Mouse (Mus musculus) intestine, postnatal 0 days (tissue): ENCODE measurements around the gene Klhdc7b. TPM values are rescaled to one million over a fixed set of nuclear protein-coding genes. Genes with fewer than 3 reads are reported as not detected.

ENCODE experiments used
- ATAC-seq: fragments of 200-750 bp; cut with Nextera tagmentation; 2 replicates; pipeline ENCODE4 v1.8.0; 2017; ENCODE audit warnings: mild to moderate bottlenecking, moderate TSS enrichment, moderate library complexity
- H3K27ac ChIP-seq: fragments of 300-500 bp; sonication (generic); 2 replicates; pipeline ENCODE4 v1.5.1; 2014; ENCODE audit warnings: mild to moderate bottlenecking, low read depth, low read length, moderate library complexity
- H3K27me3 ChIP-seq: fragments of 300-500 bp; sonication (generic); replicated peaks from 2 replicates; pipeline ENCODE4 v1.6.1; 2014; ENCODE audit warnings: low read length, mixed read lengths; ENCODE audit not compliant: control insufficient read depth, insufficient read depth
- H3K36me3 ChIP-seq: fragments of 300-500 bp; sonication (generic); 2 replicates; pipeline ENCODE4 v1.6.1; 2014; ENCODE audit warnings: mild to moderate bottlenecking, moderate library complexity; ENCODE audit not compliant: control insufficient read depth, insufficient read depth
- H3K4me1 ChIP-seq: fragments of 300-500 bp; sonication (generic); replicated peaks from 2 replicates; pipeline ENCODE4 v1.6.1; 2014; ENCODE audit warnings: antibody characterized with exemption, low read length, mixed read lengths; ENCODE audit not compliant: control insufficient read depth, insufficient read depth
- H3K4me2 ChIP-seq: fragments of 300-500 bp; sonication (generic); replicated peaks from 2 replicates; pipeline ENCODE4 v1.6.1; 2014; ENCODE audit warnings: low read depth, mild to moderate bottlenecking, moderate library complexity
- H3K4me3 ChIP-seq: fragments of 300-500 bp; sonication (generic); 2 replicates; pipeline ENCODE4 v1.5.1; 2014; ENCODE audit warnings: low read depth, low read length
- H3K9ac ChIP-seq: fragments of 300-500 bp; sonication (generic); 2 replicates; pipeline ENCODE4 v1.6.1; 2014; ENCODE audit warnings: mild to moderate bottlenecking, low read depth, low read length
- H3K9me3 ChIP-seq: fragments of 300-500 bp; sonication (generic); 2 replicates; pipeline ENCODE4 v1.6.1; 2016; ENCODE audit warnings: mixed run types; ENCODE audit not compliant: control insufficient read depth
- CTCF ChIP-seq: sonication (generic); IDR thresholded peaks from 2 replicates; pipeline ENCODE4 v1.5.1; 2016; ENCODE audit warnings: low read depth, mild to moderate bottlenecking, control low read depth, antibody characterized with exemption, moderate library complexity
- WGBS: fragments of 180-500 bp; shearing (Covaris S2); extraction: QIAGEN DNeasy Blood & Tissue Kit; methylation state at CpG from one replicate; pipeline ENCODE4 v1.1.7; 2014; 5-methylcytosine and 5-hydroxymethylcytosine counted together
- polyA plus RNA-seq: library from polyadenylated mRNA; unstranded; fragments of >200 nt; fragmentation: Nextera tagmentation; extraction: Ambion mirVana; gene quantifications from 2 replicates; pipeline ENCODE4 v1.2.1, GENCODE M21; 2015

Gene Klhdc7b
- polyA plus RNA-seq, 1 experiment from 2014 or later: not detected

DNA sequence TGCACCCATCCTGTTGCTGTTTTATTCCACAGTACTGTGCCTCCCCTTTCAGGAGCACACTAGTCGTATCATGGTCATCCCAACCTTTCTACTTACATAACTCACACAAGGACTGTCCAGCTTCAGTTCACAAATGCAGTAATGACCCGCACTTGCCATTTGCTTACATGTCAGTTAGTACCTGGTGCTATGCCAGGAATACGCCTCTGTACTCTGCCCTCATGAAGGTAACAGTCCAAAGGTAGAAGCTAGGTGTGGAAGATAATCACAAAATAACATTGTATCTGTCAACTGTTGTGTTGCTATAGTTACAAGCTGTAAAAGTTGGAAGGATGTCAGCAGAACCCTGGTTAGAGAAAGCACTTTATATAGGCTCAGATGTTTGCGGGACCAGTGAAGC lies 12.2 kb downstream of the Klhdc7b start:
- ATAC-seq: peak; percentile 94
- no peak overlapping the region for H3K4me3 ChIP-seq
- no peak for TF ChIP-seq CTCF
- H3K4me1 ChIP-seq: no peaks in the 10 kb centered on the region
- H3K9me3 ChIP-seq: no peaks in the 10 kb centered on the region
- H3K4me2 ChIP-seq: no peak overlapping the region
- H3K27me3 ChIP-seq: no peaks in the 10 kb centered on the region
- 41% methylated on average over 4 of the region's 4 CpGs for WGBS
- no peaks in the 10 kb centered on the region for H3K36me3 ChIP-seq
- H3K27ac ChIP-seq: peak overlapping the region; percentile 46
- no peak overlapping the region for H3K9ac ChIP-seq

DNA sequence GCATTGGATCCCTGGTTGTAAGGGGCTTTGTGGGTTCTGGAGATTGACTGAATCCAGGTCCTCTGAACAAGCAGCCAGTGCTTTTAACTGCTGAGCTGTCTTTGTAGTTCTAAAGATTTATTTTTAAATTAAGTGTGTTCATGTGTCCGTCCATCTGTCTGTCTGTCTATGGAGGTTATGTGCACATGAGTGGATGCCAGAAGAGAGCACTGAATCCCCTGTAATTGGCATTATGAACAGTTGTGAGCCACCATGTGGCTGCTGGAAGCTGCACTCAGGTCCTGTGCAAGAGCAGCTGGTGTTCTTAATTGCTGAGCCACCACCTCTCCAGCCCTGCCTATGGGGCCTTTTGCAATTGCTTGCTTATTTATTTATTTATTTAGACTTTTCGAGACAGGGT lies 13.4 kb downstream of the Klhdc7b start:
- TF ChIP-seq CTCF: no peak
- 90% methylated on average over 2 of the region's 2 CpGs for WGBS
- Histone ChIP-seq H3K36me3 (no peaks in the 10 kb centered on the region), H3K27ac (no peak overlapping the region), H3K4me2 (no peak overlapping the region), H3K27me3 (no peaks in the 10 kb centered on the region), H3K4me1 (no peaks in the 10 kb centered on the region), H3K9ac (no peak overlapping the region), H3K4me3 (no peak overlapping the region), H3K9me3 (no peaks in the 10 kb centered on the region)
- no peak for ATAC-seq

DNA sequence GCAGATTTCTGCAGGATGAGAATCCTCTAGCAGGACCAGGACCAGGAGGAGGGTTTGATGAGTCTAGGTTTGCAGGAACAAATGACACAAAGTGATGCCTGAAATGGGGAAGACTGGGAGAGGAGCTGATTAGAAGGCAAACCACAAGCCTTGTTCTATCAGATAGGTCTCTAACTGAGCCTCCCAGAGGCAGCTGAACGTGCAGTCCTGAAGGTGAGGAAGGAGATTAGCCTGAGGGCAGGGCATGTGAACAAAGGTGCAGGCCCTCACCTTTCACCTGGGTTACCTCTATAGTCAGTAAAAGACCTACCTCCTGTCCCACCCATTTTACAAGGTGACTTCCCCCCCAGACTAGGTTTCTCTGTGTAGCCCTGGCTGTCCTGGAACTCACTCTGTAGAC lies 15.0 kb downstream of the Klhdc7b start:
- Histone ChIP-seq H3K9ac (no peak overlapping the region), H3K36me3 (no peaks in the 10 kb centered on the region), H3K27ac (no peak overlapping the region; the same call in 1 of the 2 replicates), H3K9me3 (no peaks in the 10 kb centered on the region), H3K4me2 (no peak overlapping the region), H3K4me1 (no peaks in the 10 kb centered on the region), H3K27me3 (no peaks in the 10 kb centered on the region), H3K4me3 (no peak overlapping the region)
- WGBS: 11% methylated on average over 1 of the region's 1 CpGs
- ATAC-seq: no peak
- TF ChIP-seq CTCF: no peak

DNA sequence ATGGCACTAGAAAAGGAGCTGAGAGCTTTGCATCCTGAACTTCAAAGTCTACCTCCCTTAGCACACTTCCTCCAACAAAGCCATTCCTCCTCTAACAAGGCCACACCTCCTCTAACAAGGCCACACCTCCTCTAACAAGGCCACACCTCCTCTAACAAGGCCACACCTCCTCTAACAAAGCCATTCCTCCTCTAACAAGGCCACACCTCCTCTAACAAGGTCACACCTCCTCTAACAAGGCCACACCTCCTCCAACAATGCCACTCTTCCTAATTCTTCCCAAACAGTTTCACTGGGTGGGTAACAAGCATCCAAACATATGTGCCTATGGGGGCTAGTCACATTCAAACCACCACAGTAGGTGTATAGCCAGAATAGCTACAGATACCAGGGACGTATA lies 17.8 kb downstream of the Klhdc7b start:
- Histone ChIP-seq H3K27me3 (no peaks in the 10 kb centered on the region), H3K9ac (no peak overlapping the region), H3K4me1 (no peaks in the 10 kb centered on the region), H3K36me3 (no peaks in the 10 kb centered on the region), H3K4me3 (no peak overlapping the region), H3K4me2 (no peak overlapping the region), H3K9me3 (no peaks in the 10 kb centered on the region), H3K27ac (no peak overlapping the region)
- TF ChIP-seq CTCF: no peak
- ATAC-seq: no peak
- WGBS: 83% methylated on average over 1 of the region's 1 CpGs

GRCm38 (mm10) chr15:89404831-89405623 lies 20.3 kb downstream of the Klhdc7b start:
- Histone ChIP-seq H3K9me3 (no peaks in the 10 kb centered on the region), H3K36me3 (no peaks in the 10 kb centered on the region), H3K4me1 (no peaks in the 10 kb centered on the region), H3K4me2 (no peak overlapping the region), H3K9ac (no peak overlapping the region), H3K27ac (no peak overlapping the region), H3K27me3 (no peaks in the 10 kb centered on the region), H3K4me3 (no peak overlapping the region)
- ATAC-seq: no peak
- 81% methylated on average over 10 of the region's 10 CpGs for WGBS
- no peak for TF ChIP-seq CTCF

- Histone ChIP-seq H3K9ac (no peak overlapping the region), H3K4me1 (no peaks in the 10 kb centered on the region), H3K27me3 (no peaks in the 10 kb centered on the region), H3K27ac (no peak overlapping the region), H3K4me3 (no peak overlapping the region), H3K4me2 (no peak overlapping the region), H3K36me3 (no peaks in the 10 kb centered on the region), H3K9me3 (no peaks in the 10 kb centered on the region)
- no peak for ATAC-seq
- no peak for TF ChIP-seq CTCF
These were observed 22.0 kb downstream of the Klhdc7b start for GRCm38 (mm10) chr15:89406691-89407090.

GRCm38 (mm10) chr15:89410118-89410517 lies 25.4 kb downstream of the Klhdc7b start, which contains the start of gene Syce3:
Syce3 (minus strand) TSS chr15:89410503.
- WGBS: 82% methylated on average over 17 of the region's 24 CpGs
- no peak for ATAC-seq
- Histone ChIP-seq H3K36me3 (no peaks in the 10 kb centered on the region), H3K4me3 (no peak within 1 kb of the TSS), H3K9ac (no peak within 1 kb of the TSS), H3K27me3 (no peaks in the 10 kb centered on the region), H3K27ac (no peak within 1 kb of the TSS), H3K9me3 (no peaks in the 10 kb centered on the region), H3K4me2 (no peak within 1 kb of the TSS), H3K4me1 (no peaks in the 10 kb centered on the region)
- TF ChIP-seq CTCF: no peak
